Mouse (Mus musculus) neural tube, embryonic 13.5 days (tissue): Measurements from ENCODE around the gene Sfn. TPM values are rescaled to one million over a fixed set of nuclear protein-coding genes. Genes with fewer than 3 reads are reported as not detected.
A peak's percentile ranks its signal among the peaks of the same experiment; 100 is the strongest.

Experiments
- ATAC-seq: fragments of 200-750 bp; cut with Nextera tagmentation; 2 replicates; pipeline ENCODE4 v1.8.0; 2017; ENCODE audit warnings: low read depth, mild to moderate bottlenecking, moderate TSS enrichment, moderate library complexity
- H3K27ac ChIP-seq: fragments of 300-500 bp; sonication (generic); replicated peaks from 2 replicates; pipeline ENCODE4 v1.5.1; 2015; ENCODE audit warnings: moderate library complexity, mild to moderate bottlenecking, inconsistent platforms
- H3K27me3 ChIP-seq: fragments of 300-500 bp; sonication (generic); 2 replicates; pipeline ENCODE4 v1.6.1; 2015; ENCODE audit warnings: mild to moderate bottlenecking, inconsistent platforms
- H3K36me3 ChIP-seq: fragments of 300-500 bp; sonication (generic); 2 replicates; pipeline ENCODE4 v1.6.1; 2015; ENCODE audit warnings: mild to moderate bottlenecking, inconsistent platforms
- H3K4me1 ChIP-seq: fragments of 300-500 bp; sonication (generic); replicated peaks from 2 replicates; pipeline ENCODE4 v1.6.1; 2015; ENCODE audit warnings: inconsistent platforms
- H3K4me2 ChIP-seq: fragments of 300-500 bp; sonication (generic); 2 replicates; pipeline ENCODE4 v1.6.1; 2015; ENCODE audit warnings: inconsistent platforms, mild to moderate bottlenecking, moderate library complexity
- H3K4me3 ChIP-seq: fragments of 300-500 bp; sonication (generic); 2 replicates; pipeline ENCODE4 v1.5.1; 2015; ENCODE audit warnings: mild to moderate bottlenecking, inconsistent platforms
- H3K9ac ChIP-seq: fragments of 300-500 bp; sonication (generic); 2 replicates; pipeline ENCODE4 v1.6.1; 2015; ENCODE audit warnings: moderate library complexity, mild to moderate bottlenecking, inconsistent platforms
- H3K9me3 ChIP-seq: fragments of 300-500 bp; sonication (generic); 2 replicates; pipeline ENCODE4 v1.6.1; 2016; ENCODE audit warnings: inconsistent platforms
- WGBS: fragments of 180-500 bp; shearing (Covaris S2); methylation state at CpG from one replicate; pipeline ENCODE4 v1.1.7; 2015; 5-methylcytosine and 5-hydroxymethylcytosine counted together
- polyA plus RNA-seq: library from polyadenylated mRNA; unstranded; fragments of >200 nt; fragmentation: Nextera tagmentation; extraction: Ambion mirVana; gene quantifications from 2 replicates; pipeline ENCODE4 v1.2.1, GENCODE M21; 2015

Gene Sfn
- polyA plus RNA-seq, 1 experiment from 2014 or later: 1.0 TPM

DNA sequence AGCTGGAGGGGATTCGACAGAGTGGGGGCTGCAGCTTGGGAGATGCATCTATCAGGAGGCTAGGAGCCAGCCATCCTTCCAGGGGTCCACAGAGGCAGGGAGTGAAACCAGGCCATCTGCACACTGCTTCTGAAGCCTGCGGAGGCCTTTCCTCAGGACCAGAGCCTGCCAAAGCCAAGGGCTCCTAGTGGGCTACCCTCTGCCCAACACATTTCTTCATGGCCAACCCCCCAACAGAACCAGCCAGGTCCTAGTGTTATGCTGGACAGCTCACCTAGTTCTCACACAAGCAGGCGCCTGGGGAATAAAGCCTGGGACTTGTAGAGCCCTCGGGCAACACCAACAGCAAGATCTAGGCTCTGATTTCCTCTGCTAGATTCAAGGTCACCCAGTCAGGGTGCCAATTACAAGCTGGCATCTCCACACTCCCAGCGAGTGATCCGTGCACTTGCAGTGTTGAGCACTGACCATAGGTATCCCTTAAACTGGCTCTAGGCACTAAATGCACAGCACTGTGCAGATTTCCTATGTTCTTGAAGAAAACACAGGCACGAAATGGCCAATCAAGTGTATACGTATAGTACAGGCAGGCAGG, 28.5 kb upstream of the Sfn start:
- Histone ChIP-seq H3K9ac (no peak overlapping the region), H3K27me3 (no peaks in the 10 kb centered on the region), H3K4me3 (no peak overlapping the region), H3K4me2 (no peak overlapping the region), H3K9me3 (no peaks in the 10 kb centered on the region), H3K27ac (no peak overlapping the region), H3K36me3 (peaks cover 17% of the 10 kb centered on the region), H3K4me1 (peaks cover 46% of the 10 kb centered on the region)
- 95% methylated on average over 8 of the region's 8 CpGs for WGBS
- no peak for ATAC-seq

DNA sequence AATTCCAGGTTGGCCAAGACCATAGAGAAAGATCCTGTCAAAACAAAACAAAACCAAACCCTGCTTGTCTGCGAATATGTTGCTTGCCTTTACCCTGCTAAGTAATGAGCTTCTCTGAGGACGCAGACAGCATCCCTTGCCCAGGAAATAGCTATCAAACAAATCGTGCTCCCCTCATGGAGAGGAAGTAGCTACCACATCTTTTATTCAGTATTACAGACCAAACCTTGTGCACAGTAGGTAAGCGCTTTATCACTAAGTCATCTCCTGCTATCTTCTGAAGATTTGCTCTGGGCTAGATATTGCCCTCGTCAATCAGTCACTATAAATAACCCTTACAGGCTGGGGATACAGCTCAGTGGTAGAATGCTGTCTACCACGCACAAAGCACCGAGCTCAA, 27.2 kb upstream of the Sfn start:
- Histone ChIP-seq H3K4me2 (no peak overlapping the region), H3K9me3 (no peaks in the 10 kb centered on the region), H3K9ac (no peak overlapping the region), H3K27ac (no peak overlapping the region), H3K36me3 (peaks cover 29% of the 10 kb centered on the region), H3K4me1 (peaks cover 46% of the 10 kb centered on the region), H3K4me3 (no peak overlapping the region), H3K27me3 (no peaks in the 10 kb centered on the region)
- ATAC-seq: no peak
- 88% methylated on average over 7 of the region's 7 CpGs for WGBS

DNA sequence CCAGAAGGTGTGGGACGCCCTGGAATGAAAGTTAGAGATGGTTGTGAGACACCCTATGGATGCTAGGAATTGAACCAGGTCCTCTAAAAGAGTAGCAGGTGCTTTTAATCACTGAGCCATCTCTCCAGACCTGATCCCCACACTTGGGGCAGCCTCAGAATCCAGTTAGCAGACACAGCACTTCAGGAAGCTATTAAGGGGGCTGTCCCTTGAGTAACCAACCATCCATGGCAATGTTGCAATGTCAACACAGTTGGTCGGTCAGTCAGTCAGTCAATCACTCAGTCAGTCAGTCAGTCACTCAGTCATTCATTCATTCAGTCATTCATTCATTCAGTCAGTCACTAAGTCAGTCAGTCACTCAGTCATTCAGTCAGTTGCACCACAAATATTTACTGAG, 26.5 kb upstream of the Sfn start:
- Histone ChIP-seq H3K9me3 (no peaks in the 10 kb centered on the region), H3K9ac (no peak overlapping the region), H3K4me3 (no peak overlapping the region), H3K4me1 (peaks cover 43% of the 10 kb centered on the region), H3K27me3 (no peaks in the 10 kb centered on the region), H3K36me3 (peaks cover 36% of the 10 kb centered on the region), H3K4me2 (no peak overlapping the region), H3K27ac (no peak overlapping the region)
- no peak for ATAC-seq
- WGBS: 78% methylated on average over 2 of the region's 2 CpGs

DNA sequence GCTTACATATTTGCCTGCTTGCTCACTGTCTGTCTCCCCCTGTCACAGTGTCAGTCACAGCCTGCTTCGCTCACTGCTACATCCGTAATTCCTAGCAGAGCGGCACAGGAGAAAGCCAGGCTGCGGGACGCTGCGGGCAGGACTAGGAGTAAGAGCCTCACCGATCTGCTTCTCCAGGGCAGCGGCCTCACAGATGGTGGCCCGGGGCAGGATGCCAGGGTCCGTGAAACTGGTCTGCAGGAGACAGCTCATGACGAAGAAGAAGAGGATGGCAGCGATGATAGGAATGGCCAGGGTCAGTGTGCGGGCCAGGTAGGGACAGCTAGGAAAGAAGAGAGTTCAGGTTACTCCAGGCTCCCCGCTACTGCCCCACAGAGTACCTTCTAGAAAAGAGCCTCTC, 25.1 kb upstream of the Sfn start:
- peaks cover 35% of the 10 kb centered on the region for H3K4me1 ChIP-seq
- no peak for ATAC-seq
- no peaks in the 10 kb centered on the region for H3K9me3 ChIP-seq
- H3K27me3 ChIP-seq: no peaks in the 10 kb centered on the region
- H3K9ac ChIP-seq: no peak overlapping the region
- H3K4me2 ChIP-seq: no peak overlapping the region
- no peak overlapping the region for H3K4me3 ChIP-seq
- WGBS: 92% methylated on average over 14 of the region's 14 CpGs
- H3K36me3 ChIP-seq: peaks cover 37% of the 10 kb centered on the region
- no peak overlapping the region for H3K27ac ChIP-seq

DNA sequence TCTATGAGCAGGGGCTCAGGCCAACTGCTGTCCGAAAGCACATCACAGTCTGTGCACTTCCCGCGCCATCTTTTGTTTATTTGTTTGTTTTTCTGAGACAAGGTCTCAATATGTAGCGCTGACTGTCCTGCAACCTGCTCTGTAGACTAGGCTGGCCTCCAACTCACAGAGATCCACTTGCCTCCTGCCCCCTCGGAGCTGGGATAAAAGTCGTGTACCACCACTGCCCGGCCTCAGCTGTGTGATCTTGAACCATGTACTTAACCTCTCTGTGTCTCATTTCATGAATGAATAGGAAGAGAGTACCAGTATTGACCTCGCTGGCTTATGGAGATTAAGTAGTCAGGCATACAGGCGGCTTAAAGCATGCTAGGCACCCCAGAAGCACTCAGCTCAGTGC, 24.7 kb upstream of the Sfn start:
- Histone ChIP-seq H3K27ac (no peak overlapping the region), H3K27me3 (no peaks in the 10 kb centered on the region), H3K36me3 (peaks cover 38% of the 10 kb centered on the region), H3K9me3 (no peaks in the 10 kb centered on the region), H3K9ac (no peak overlapping the region), H3K4me1 (peaks cover 31% of the 10 kb centered on the region), H3K4me3 (no peak overlapping the region), H3K4me2 (no peak overlapping the region)
- ATAC-seq: no peak
- WGBS: 91% methylated on average over 9 of the region's 9 CpGs

DNA sequence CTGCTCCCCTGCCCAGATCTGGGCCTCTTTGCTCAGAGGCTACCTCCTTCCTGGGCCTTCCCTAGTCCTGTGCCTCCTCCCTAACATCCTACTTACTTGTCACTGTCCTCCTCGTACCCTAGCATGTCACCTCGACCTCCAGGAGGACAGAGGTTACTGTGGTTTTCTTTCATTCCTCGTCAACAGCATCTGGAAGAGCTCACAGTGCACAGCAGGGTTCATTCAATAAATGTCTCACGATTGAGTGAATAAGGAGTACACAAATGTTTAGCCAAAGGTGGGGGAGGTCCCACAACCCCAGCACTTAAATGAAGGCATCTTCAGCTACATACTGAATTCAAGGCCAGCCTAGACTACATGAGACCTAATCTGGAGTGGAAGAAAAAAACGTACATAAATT, 24.3 kb upstream of the Sfn start:
- whole genome bisulfite sequencing: 45% methylated on average over 5 of the region's 5 CpGs
- peaks cover 42% of the 10 kb centered on the region for H3K36me3 ChIP-seq
- no peak overlapping the region for H3K4me2 ChIP-seq
- H3K9ac ChIP-seq: no peak overlapping the region
- H3K27me3 ChIP-seq: no peaks in the 10 kb centered on the region
- peak overlapping the region; percentile 47 for H3K27ac ChIP-seq
- ATAC-seq: no peak
- no peak overlapping the region for H3K4me3 ChIP-seq
- H3K9me3 ChIP-seq: no peaks in the 10 kb centered on the region
- peaks cover 27% of the 10 kb centered on the region for H3K4me1 ChIP-seq

DNA sequence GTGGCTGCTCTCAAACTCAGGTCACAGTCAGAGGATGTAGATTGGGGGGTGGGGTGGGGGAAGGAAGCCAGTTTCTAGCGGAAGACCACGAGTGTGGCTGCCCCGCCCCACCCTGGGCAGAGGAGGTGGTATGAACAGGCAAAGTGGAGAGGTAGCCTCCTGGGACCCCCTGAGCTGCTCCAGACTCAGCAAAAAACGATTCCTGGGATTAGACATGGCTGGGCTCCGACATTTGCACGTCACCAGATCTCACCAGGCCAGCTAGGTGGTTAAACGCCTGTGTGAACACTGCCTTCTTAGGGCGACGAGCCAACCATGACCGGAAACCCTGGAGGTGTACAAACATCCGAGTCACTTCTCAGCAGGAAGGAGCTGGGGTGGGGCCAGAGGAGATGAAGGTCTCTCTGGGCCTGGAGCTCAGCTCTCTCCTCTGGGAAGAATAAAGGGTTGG, 23.7 kb upstream of the Sfn start:
- Histone ChIP-seq H3K4me2 (no peak overlapping the region), H3K4me1 (peaks cover 21% of the 10 kb centered on the region), H3K4me3 (no peak overlapping the region), H3K27me3 (no peaks in the 10 kb centered on the region), H3K36me3 (peaks cover 47% of the 10 kb centered on the region), H3K27ac (peak overlapping the region; percentile 47; the same call in 1 of the 2 replicates), H3K9ac (no peak overlapping the region), H3K9me3 (no peaks in the 10 kb centered on the region)
- ATAC-seq: no peak
- 71% methylated on average over 11 of the region's 11 CpGs for WGBS

DNA sequence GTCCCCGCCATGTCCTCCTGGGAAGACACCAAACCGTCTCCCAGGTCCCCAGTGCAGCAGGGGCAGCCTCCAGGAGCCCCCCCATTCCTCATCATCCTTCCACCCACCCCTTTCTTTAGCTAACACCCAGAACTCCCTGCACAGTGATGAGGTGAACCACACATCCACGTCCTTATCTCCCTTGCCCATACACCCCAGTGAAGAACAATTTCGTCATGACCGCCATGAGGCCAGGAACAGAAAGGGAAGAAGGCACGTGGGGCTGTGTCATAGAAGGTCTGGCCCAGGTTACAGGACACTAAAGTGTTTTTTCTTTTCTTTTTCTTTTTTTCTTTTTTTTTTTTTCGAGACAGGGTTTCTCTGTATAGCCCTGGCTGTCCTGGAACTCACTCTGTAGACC, 22.9 kb upstream of the Sfn start:
- peaks cover 16% of the 10 kb centered on the region for H3K4me1 ChIP-seq
- 89% methylated on average over 7 of the region's 7 CpGs for WGBS
- H3K4me3 ChIP-seq: no peak overlapping the region
- no peak overlapping the region for H3K27ac ChIP-seq
- H3K27me3 ChIP-seq: no peaks in the 10 kb centered on the region
- no peak overlapping the region for H3K9ac ChIP-seq
- H3K9me3 ChIP-seq: no peaks in the 10 kb centered on the region
- no peak for ATAC-seq
- no peak overlapping the region for H3K4me2 ChIP-seq
- peaks cover 54% of the 10 kb centered on the region for H3K36me3 ChIP-seq

DNA sequence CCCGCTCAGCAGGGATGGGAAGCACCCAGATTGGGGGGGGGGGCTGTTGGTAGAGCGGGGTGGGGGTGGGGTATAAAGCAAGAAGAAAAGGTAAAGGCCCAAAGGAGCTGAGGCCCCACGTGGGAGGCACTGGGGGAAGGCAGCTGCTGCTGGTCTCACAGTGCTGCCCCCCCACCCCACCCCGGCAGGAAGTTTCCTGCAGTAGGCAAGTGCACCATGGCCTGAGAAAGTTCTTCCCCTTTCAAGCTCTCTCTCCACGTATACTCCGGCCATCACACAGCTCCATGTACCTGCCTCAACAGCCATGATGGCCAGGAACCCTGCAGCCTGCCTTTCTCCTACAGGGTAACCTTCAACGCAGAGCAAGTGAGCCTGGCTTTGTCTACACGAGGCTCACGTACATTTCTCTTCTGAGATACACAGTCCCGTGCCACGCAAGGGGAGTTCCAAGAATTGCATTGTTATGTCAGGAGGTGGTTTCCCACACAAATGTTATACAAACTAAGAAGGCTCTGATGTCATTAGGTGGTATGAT, 20.3 kb upstream of the Sfn start:
- H3K9ac ChIP-seq: no peak overlapping the region
- no peak for ATAC-seq
- no peak overlapping the region for H3K27ac ChIP-seq
- no peak overlapping the region for H3K4me2 ChIP-seq
- H3K27me3 ChIP-seq: no peaks in the 10 kb centered on the region
- no peaks in the 10 kb centered on the region for H3K9me3 ChIP-seq
- no peak overlapping the region for H3K4me3 ChIP-seq
- 81% methylated on average over 11 of the region's 11 CpGs for WGBS
- peaks cover 64% of the 10 kb centered on the region for H3K36me3 ChIP-seq
- H3K4me1 ChIP-seq: peaks cover 3% of the 10 kb centered on the region; the same call in 1 of the 2 replicates

DNA sequence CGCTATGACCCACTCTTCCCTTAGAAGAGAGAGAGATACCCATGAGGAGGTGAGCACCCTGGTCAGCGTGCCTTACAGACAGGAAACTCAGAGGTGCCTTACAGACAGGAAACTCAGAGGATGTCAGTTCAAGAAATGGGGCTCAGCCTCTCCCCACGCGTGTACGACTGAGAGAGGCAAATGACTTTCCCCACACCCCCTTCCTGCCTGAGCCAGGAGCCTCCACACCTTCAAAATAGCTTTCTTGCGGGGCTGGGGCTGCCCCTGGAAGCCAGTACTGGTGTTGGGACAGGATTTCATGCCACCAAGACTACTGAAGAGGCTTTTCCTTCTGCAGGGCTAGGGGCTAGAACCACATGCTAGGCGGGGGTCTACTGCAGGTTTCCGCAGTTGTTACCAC, 18.7 kb upstream of the Sfn start:
- Histone ChIP-seq H3K4me1 (no peaks in the 10 kb centered on the region; the same call in 1 of the 2 replicates), H3K27ac (no peak overlapping the region), H3K4me2 (no peak overlapping the region), H3K27me3 (no peaks in the 10 kb centered on the region), H3K9ac (no peak overlapping the region), H3K9me3 (no peaks in the 10 kb centered on the region), H3K4me3 (no peak overlapping the region), H3K36me3 (peaks cover 50% of the 10 kb centered on the region)
- ATAC-seq: no peak
- WGBS: 92% methylated on average over 8 of the region's 8 CpGs

DNA sequence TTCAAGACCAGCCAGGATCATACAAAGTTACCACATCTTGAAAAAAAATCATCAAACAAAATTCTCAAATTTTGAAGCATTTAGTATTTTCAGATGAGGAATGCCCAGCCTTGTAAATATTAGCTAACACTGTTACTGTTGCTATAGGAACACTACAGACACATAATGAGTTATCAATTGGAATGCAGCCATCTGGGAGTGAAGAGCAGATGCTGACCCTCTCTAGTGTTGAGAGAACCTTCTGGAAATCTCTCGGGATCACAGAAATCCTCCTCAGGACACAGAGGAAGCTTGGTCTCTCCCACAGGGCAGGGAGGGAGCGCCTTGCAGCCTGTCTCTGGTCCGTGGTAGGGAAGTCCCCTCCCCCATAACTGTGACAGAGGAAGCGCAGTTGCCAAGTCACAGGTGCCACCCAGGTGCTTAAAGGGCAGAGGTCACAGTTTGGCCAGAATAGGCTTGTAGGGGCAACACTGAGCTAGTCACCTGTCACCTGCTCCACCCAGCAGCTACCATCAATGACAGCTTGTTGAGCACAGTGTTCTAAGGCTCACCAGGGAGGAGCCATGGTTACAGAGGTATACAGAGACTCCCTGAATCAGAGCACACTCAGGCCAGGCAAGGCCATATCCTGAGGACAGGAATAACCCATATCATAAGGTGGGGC, 17.6 kb upstream of the Sfn start:
- 74% methylated on average over 4 of the region's 4 CpGs for WGBS
- H3K36me3 ChIP-seq: peaks cover 50% of the 10 kb centered on the region
- H3K4me1 ChIP-seq: no peaks in the 10 kb centered on the region; the same call in 1 of the 2 replicates
- no peak overlapping the region for H3K4me3 ChIP-seq
- H3K27me3 ChIP-seq: no peaks in the 10 kb centered on the region
- no peak overlapping the region for H3K27ac ChIP-seq
- H3K9me3 ChIP-seq: no peaks in the 10 kb centered on the region
- H3K9ac ChIP-seq: no peak overlapping the region
- ATAC-seq: no peak
- no peak overlapping the region for H3K4me2 ChIP-seq

DNA sequence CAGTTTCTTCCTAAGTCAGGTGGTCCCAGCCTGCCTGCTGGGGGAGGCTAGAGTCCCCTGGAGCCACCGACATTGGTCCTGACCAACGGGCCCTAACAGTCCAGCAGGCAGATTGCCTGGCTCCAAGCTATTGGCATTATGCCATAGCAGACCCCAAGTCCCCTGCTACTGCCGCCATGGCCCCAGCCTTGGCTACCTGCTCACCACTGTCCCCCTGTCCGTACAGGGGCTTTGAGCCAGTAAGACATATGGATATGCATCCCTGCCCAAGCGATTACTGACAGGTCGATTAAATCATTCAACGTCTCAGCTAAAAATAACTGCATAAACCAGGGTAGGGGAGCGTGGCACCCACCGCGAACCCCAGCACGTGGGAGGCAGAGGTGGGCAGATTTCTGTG, 16.0 kb upstream of the Sfn start:
- H3K4me3 ChIP-seq: no peak overlapping the region
- no peaks in the 10 kb centered on the region for H3K27me3 ChIP-seq
- 91% methylated on average over 11 of the region's 11 CpGs for WGBS
- H3K27ac ChIP-seq: no peak overlapping the region
- no peak overlapping the region for H3K9ac ChIP-seq
- no peaks in the 10 kb centered on the region for H3K9me3 ChIP-seq
- peaks cover 3% of the 10 kb centered on the region; the same call in 1 of the 2 replicates for H3K4me1 ChIP-seq
- peaks cover 55% of the 10 kb centered on the region for H3K36me3 ChIP-seq
- H3K4me2 ChIP-seq: no peak overlapping the region
- no peak for ATAC-seq
